Mouse (Mus musculus) frontal cortex, postnatal 36 days (tissue): Measurements from ENCODE around the gene Sox15.
A peak's percentile ranks its signal among the peaks of the same experiment; 100 is the strongest.
"Not testable (repeated sequence)": the region's sequence is repeated elsewhere in the genome, so short reads cannot be mapped to it uniquely, and the experiment has no call there.

Experiments used
- DNase-seq, 2 experiments: peaks; one replicate each; pipeline ENCODE4 v3.0.0; 2022; ENCODE audit warnings: low spot score in 2 of 2

The Sox15 gene

GRCm38 (mm10) chr11:69655264-69656064 lies at the start of gene Sox15:
TSS of gene Sox15 (plus strand) at chr11:69655314.
- peak; percentile 64 to 75 for DNase-seq

GRCm38 (mm10) chr11:69605726-69606490 lies 49.2 kb upstream of the Sox15 start, which contains the start of gene Atp1b2:
TSS of gene Atp1b2 (minus strand) at chr11:69605942.
- DNase-seq = peak; percentile 74 to 77

DNA sequence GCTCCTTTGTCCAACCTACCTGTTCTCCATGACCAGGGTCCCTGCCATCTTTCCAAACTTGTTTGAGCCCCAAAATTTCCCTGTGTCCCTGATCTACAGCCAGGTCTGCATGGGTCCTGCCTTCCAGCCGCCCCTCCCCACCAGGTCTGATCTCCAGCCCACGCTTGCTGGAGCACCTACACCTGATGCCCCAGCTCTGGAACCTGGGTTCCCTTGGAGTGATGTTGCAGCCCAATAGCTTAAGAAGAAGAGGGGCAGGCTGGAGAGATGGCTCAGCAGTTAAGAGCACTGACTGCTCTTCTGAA lies 48.7 kb upstream of the Sox15 start:
- DNase-seq = no peak

DNA sequence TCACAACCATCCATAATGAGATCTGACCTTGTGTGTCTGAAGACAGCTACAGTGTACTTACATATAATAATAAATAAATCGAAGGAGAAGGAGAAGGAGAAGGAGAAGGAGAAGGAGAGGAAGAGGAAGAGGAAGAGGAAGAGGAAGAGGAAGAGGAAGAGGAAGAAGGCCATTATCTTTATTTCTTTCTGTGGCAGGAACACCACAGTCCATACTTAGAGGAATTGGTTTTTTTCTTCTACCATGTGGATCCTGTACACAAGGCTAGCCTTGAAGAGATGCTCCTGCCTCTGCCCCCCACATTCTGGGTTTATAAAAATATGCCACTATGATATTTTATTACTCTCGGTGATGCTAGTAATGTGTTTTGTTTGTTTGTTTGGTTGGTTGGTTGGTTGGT lies 48.3 kb upstream of the Sox15 start:
- no peak for DNase-seq

DNA sequence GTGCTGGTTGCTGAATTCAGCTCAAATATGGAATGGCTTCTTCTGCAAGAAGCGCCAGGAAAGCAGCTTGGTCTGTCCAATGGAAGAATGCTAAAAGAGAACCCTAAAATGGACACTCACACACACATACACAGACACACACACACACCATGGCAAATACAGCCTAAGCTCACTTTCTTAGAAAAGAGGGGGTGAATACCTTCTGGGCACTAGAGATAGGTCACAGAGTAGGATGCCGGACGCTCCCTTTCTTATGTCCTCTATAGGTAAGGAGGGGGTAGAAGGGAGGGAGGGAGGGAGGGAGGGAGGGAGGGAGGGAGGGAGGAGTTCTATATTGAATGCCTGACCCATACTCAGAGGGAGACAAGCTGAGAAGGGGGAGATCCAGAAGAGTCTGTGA lies 46.6 kb upstream of the Sox15 start:
- no peak for DNase-seq

- no peak for DNase-seq
These were observed 45.7 kb upstream of the Sox15 start for GRCm38 (mm10) chr11:69609416-69609815.

DNA sequence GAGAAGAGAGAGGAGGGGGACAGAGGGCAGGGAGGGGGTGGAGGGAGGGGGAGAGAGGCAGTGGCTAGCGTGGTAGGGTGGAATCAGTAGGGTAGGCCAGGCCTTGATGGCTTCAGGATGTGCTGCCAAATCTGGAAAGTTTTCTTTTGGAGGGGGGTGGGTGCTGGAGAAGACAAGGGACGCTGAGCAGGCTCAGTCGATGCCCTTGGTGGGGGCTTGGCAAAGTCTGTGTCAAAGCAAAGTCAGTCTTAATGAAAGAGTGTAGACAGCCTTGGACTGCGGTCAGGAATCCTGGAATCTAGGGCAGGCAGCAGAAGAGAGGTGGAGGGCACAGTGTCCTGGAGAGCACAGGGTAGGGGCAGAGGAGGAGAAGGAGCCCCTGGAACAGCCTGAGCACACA lies 44.2 kb upstream of the Sox15 start:
- no peak for DNase-seq

- DNase-seq = peak; percentile 76 to 78
These were observed 41.4 kb upstream of the Sox15 start for GRCm38 (mm10) chr11:69613553-69614256.

GRCm38 (mm10) chr11:69614257-69614588 lies 40.9 kb upstream of the Sox15 start:
- not testable (repeated sequence) for DNase-seq

GRCm38 (mm10) chr11:69616781-69617180 lies 38.3 kb upstream of the Sox15 start:
- DNase-seq = no peak

DNA sequence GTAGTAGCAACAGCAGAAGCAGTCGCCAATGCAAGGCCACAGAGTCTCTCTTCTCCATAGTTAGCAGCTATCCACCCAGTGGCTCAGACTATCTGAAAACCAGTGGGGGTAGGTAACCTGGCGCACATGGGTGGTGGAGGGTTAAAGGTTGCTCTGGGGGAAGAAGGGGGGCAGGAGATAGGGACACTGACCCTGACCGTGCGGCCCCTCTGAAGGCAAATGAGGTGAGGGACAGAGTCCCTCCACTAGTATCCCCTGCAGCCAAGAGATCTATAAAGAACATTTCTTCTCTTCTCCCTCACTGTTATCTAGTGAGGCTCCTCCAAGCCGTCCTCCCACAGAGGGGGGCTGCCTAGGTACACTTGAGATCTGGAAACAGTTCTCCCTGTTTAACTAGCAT lies 37.3 kb upstream of the Sox15 start, which contains the start of gene Shbg:
Gene Shbg (minus strand): TSS at position 101 of the 400 bp plus-strand sequence.
- DNase-seq = no peak

- no peak for DNase-seq
These were observed 34.6 kb upstream of the Sox15 start for GRCm38 (mm10) chr11:69620394-69621081.

GRCm38 (mm10) chr11:69621571-69622268 lies 33.4 kb upstream of the Sox15 start, which contains the start of gene Sat2:
TSS of gene Sat2 (plus strand) at chr11:69622024.
- peak; percentile 37 to 42 for DNase-seq

GRCm38 (mm10) chr11:69622406-69622805 lies 32.7 kb upstream of the Sox15 start:
- no peak for DNase-seq

DNA sequence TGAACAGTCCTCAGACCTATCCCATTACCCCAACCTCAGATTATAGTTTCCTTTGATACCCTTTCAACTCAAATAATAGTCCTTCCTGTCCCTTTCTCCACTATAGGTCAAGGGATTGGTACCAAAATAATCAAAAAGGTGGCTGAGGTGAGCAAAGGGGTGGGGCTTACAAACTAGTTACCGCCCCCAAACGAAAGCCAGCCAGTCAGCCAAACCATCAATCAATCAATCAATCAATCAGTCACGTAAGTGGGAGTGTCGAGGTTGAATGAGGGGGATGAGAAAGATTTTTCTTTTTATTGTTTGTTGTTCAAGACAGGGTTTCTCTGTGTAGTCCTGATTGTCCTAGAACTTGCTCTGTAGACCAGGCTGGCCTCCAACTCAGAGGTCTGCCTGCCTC lies 32.1 kb upstream of the Sox15 start:
- DNase-seq = no peak

- not testable (repeated sequence) for DNase-seq
These were observed 30.8 kb upstream of the Sox15 start for GRCm38 (mm10) chr11:69624339-69624738.

GRCm38 (mm10) chr11:69628286-69628685 lies 26.8 kb upstream of the Sox15 start:
- DNase-seq = peak; percentile 63 to 83

DNA sequence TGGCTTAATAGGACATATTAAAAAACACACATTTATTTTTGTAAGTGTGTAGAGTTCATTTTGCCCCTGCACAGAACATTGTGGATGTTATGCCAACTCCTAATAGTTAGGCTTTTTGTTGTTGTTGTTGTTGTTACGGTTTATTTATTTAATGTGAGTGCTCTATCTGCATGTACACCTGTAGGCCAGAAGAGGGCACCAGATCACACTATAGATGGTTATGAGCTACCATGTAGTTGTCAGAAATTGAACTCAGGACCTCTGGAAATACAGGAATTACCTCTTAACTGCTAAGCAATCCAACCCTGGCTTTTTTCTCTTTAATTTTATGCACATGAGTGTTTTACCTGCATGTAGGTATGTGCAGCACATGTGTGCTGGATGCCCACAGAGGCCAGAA lies 25.3 kb upstream of the Sox15 start:
- no peak for DNase-seq

GRCm38 (mm10) chr11:69632284-69633089 lies 22.6 kb upstream of the Sox15 start, which contains the start of gene Fxr2:
TSS of gene Fxr2 (plus strand) at chr11:69632990.
- peak; percentile 100 for DNase-seq
